Mouse (Mus musculus) CD4-positive, CD25-positive, alpha-beta regulatory T cell, adult 2 months (primary cell): ENCODE data around the gene Fignl1.
A peak's percentile ranks its signal among the peaks of the same experiment; 100 is the strongest.

Experiments used
- DNase-seq: peaks from one replicate; pipeline ENCODE4 v3.0.0-alpha.2; 2012; ENCODE audit warnings: low read depth, low spot score

Fignl1 gene

GRCm38 (mm10) chr11:11809404-11810175 lies 828 bp upstream of the Fignl1 start:
- no peak for DNase-seq

- no peak for DNase-seq
Observed at GRCm38 (mm10) chr11:11808035-11808819, 535 bp downstream of the Fignl1 start.

- no peak for DNase-seq
Observed at GRCm38 (mm10) chr11:11805951-11806350, 2.8 kb downstream of the Fignl1 start.

- no peak for DNase-seq
Observed at GRCm38 (mm10) chr11:11804421-11804820, 4.3 kb downstream of the Fignl1 start.

GRCm38 (mm10) chr11:11801067-11801466 lies 7.7 kb downstream of the Fignl1 start:
- DNase-seq, result no peak

- no peak for DNase-seq
Observed at GRCm38 (mm10) chr11:11800304-11800703, 8.5 kb downstream of the Fignl1 start.

- no peak for DNase-seq
Observed at GRCm38 (mm10) chr11:11798690-11799089, 10.1 kb downstream of the Fignl1 start.

GRCm38 (mm10) chr11:11794626-11795025 lies 14.1 kb downstream of the Fignl1 start:
- no peak for DNase-seq

GRCm38 (mm10) chr11:11788521-11788974 lies 20.2 kb downstream of the Fignl1 start:
- peak; percentile 85 for DNase-seq

GRCm38 (mm10) chr11:11785457-11785856 lies 23.3 kb downstream of the Fignl1 start:
- DNase-seq, result no peak

- DNase-seq, result no peak
Observed at GRCm38 (mm10) chr11:11781728-11782127, 27.0 kb downstream of the Fignl1 start.

- DNase-seq, result no peak
Observed at GRCm38 (mm10) chr11:11778345-11778744, 30.4 kb downstream of the Fignl1 start.

- no peak for DNase-seq
Observed at GRCm38 (mm10) chr11:11777796-11778195, 31.0 kb downstream of the Fignl1 start.

GRCm38 (mm10) chr11:11777246-11777645 lies 31.5 kb downstream of the Fignl1 start:
- no peak for DNase-seq

- no peak for DNase-seq
Observed at GRCm38 (mm10) chr11:11776822-11777174, 32.0 kb downstream of the Fignl1 start.

GRCm38 (mm10) chr11:11776071-11776821 lies 32.5 kb downstream of the Fignl1 start:
- DNase-seq, result no peak

GRCm38 (mm10) chr11:11774893-11775292 lies 33.9 kb downstream of the Fignl1 start:
- no peak for DNase-seq

- no peak for DNase-seq
Observed at GRCm38 (mm10) chr11:11774384-11774783, 34.4 kb downstream of the Fignl1 start.

GRCm38 (mm10) chr11:11772196-11772595 lies 36.6 kb downstream of the Fignl1 start:
- DNase-seq, result no peak

- DNase-seq, result no peak
Observed at GRCm38 (mm10) chr11:11770691-11771090, 38.1 kb downstream of the Fignl1 start.

- no peak for DNase-seq
Observed at GRCm38 (mm10) chr11:11769281-11769680, 39.5 kb downstream of the Fignl1 start.

- no peak for DNase-seq
Observed at GRCm38 (mm10) chr11:11768057-11768456, 40.7 kb downstream of the Fignl1 start.
